ENCODE assay signal across 14 mouse cellular contexts in the genomic region with DNA sequence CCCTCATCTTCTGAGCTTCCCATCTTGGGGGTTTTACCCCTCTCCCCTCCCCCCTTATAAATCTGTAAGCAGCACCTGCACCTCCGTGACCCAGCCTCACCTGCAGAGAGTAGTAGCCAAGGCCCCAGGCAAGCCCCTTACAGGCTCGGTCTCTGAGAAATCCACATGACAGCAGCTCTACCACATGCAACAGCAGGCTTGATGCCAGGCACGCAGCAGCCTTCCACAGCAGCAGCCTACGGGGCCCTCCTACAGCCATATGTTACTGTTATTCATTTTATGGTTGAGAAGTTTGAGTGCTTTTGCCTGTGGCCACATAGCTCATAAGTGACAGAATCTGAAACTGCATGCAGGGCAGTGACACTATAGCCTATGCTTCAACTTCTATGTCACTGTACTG. TPM values are rescaled to one million over a fixed set of nuclear protein-coding genes. Genes with fewer than 3 reads are reported as not detected.
DNase-seq lines count a peak whose midpoint lies in the region; ATAC-seq lines count a peak whose summit lies in the region.
"Had no signal": no experiment of that assay in that cellular context is flagged by ENCODE, and none has a peak within 500 bp of the region (broad histone marks: within the 10 kb centered on the region; RNA-seq: fewer than 3 reads in every experiment).

No protein-coding gene starts in this region.

- H3K9me3 ChIP-seq in midbrain, embryonic 15.5 days = no peaks in the 10 kb centered on the region
- H3K9me3 ChIP-seq: embryonic facial prominence, embryonic 12.5 days; forebrain, embryonic 12.5 days; hindbrain, embryonic 15.5 days; liver, embryonic 12.5 days had no signal

- no peaks in the 10 kb centered on the region for H3K27me3 ChIP-seq in midbrain, embryonic 15.5 days (replicated peaks)
- H3K27me3 ChIP-seq: embryonic facial prominence, embryonic 12.5 days; forebrain, embryonic 12.5 days; hindbrain, embryonic 15.5 days; liver, embryonic 12.5 days; Patski had no signal

- ATAC-seq in midbrain, embryonic 15.5 days (replicated peaks) = no peak
- ATAC-seq: liver, embryonic 12.5 days; lung, postnatal 0 days; Patski had no signal

- DNase-seq in cerebellum, postnatal 10 days = peak; percentile 83 to 88
- no peak for DNase-seq in cerebellum, adult 11 months
- DNase-seq in frontal cortex, postnatal 36 days (ENCODE audit: low spot score in 2 of 2) = peak; percentile 77 to 90
- DNase-seq in left cerebral cortex, adult 11 months (ENCODE audit: low spot score) = peak; percentile 74
- peak; percentile 85 to 91 for DNase-seq in right cerebral cortex, postnatal 10 days (ENCODE audit: low spot score in 2 of 2)
- DNase-seq in adrenal gland, postnatal 10 days = no peak
- DNase-seq in heart, adult 8-10 months (ENCODE audit: low spot score) = no peak

- H3K27ac ChIP-seq in midbrain, embryonic 15.5 days = no peak overlapping the region
- H3K27ac ChIP-seq: embryonic facial prominence, embryonic 12.5 days; forebrain, embryonic 12.5 days; hindbrain, embryonic 15.5 days; liver, embryonic 12.5 days had no signal

- H3K4me3 ChIP-seq in midbrain, embryonic 15.5 days = no peak overlapping the region
- H3K4me3 ChIP-seq: embryonic facial prominence, embryonic 12.5 days; forebrain, embryonic 12.5 days; hindbrain, embryonic 15.5 days; liver, embryonic 12.5 days had no signal

- no peak overlapping the region for H3K4me2 ChIP-seq in midbrain, embryonic 15.5 days
- H3K4me2 ChIP-seq: embryonic facial prominence, embryonic 12.5 days; forebrain, embryonic 12.5 days; hindbrain, embryonic 15.5 days; liver, embryonic 12.5 days had no signal

- peaks cover 74% of the 10 kb centered on the region for H3K36me3 ChIP-seq in midbrain, embryonic 15.5 days (replicated peaks)

- H3K4me1 ChIP-seq in midbrain, embryonic 15.5 days = no peaks in the 10 kb centered on the region
- H3K4me1 ChIP-seq: embryonic facial prominence, embryonic 12.5 days; forebrain, embryonic 12.5 days; hindbrain, embryonic 15.5 days had no signal

- H3K9ac ChIP-seq in midbrain, embryonic 15.5 days = no peak overlapping the region
- H3K9ac ChIP-seq: embryonic facial prominence, embryonic 12.5 days; forebrain, embryonic 12.5 days; hindbrain, embryonic 15.5 days; liver, embryonic 12.5 days had no signal

- 86% methylated on average over 4 of the region's 4 CpGs for WGBS in midbrain, embryonic 15.5 days

RNA-seq across cellular contexts. Expression of a gene that starts 22.5 kb away (rescaled TPM):
- polyA plus RNA-seq in midbrain, embryonic 15.5 days (2015; fragmentation: Nextera tagmentation; extraction: Ambion mirVana) = 0.77 and 1.3 TPM in 2 replicates
- under 1 TPM; 0.33 to 0.97 TPM for total RNA-seq in adrenal gland, postnatal 10 days (2021)
- 1 to 10 TPM; 3.3 to 7.8 (median 5.8) TPM for total RNA-seq in heart, adult 8-10 months (2022)

RNA-seq across cellular contexts. Expression of a gene that starts 29.7 kb away (rescaled TPM):
- polyA plus RNA-seq in midbrain, embryonic 15.5 days (2015; fragmentation: Nextera tagmentation; extraction: Ambion mirVana) = 25.2 and 26.1 TPM in 2 replicates
- total RNA-seq in adrenal gland, postnatal 10 days (2021) = 10 to 100 TPM; 28.0 to 32.8 TPM
- 10 to 100 TPM; 13.8 to 18.1 (median 15.6) TPM for total RNA-seq in heart, adult 8-10 months (2022)

RNA-seq across cellular contexts. Expression of a gene that starts 48.8 kb away (rescaled TPM):
- 110 and 113 TPM in 2 replicates for polyA plus RNA-seq in midbrain, embryonic 15.5 days (2015; fragmentation: Nextera tagmentation; extraction: Ambion mirVana)
- total RNA-seq in adrenal gland, postnatal 10 days (2021) = 10 to 100 TPM; 56.5 to 58.9 TPM
- total RNA-seq in heart, adult 8-10 months (2022) = 10 to 100 TPM; 44.3 to 62.4 (median 54.2) TPM

Comparison
In these comparisons a context has a peak if more than half of its experiments do, and no peak if none do; other contexts are left out.
1. DNase-seq: peak in cerebellum, postnatal 10 days (2 of 2), frontal cortex, postnatal 36 days (2 of 2), left cerebral cortex, adult 11 months (single experiment) and right cerebral cortex, postnatal 10 days (2 of 2); none in cerebellum, adult 11 months (single experiment), adrenal gland, postnatal 10 days (single experiment) and heart, adult 8-10 months (single experiment).